Mouse (Mus musculus) G1E (cell line): ENCODE measurements around the gene Lfng.

Source experiments
- CTCF ChIP-seq: IDR thresholded peaks from 2 replicates; pipeline ENCODE4 v1.5.1; 2012; ENCODE audit warnings: low read depth, low read length, inconsistent platforms, mixed read lengths
- GATA1 ChIP-seq: IDR thresholded peaks from 2 replicates; pipeline ENCODE4 v1.6.1; 2012; ENCODE audit warnings: borderline replicate concordance, low read length, inconsistent platforms, mixed read lengths

DNA sequence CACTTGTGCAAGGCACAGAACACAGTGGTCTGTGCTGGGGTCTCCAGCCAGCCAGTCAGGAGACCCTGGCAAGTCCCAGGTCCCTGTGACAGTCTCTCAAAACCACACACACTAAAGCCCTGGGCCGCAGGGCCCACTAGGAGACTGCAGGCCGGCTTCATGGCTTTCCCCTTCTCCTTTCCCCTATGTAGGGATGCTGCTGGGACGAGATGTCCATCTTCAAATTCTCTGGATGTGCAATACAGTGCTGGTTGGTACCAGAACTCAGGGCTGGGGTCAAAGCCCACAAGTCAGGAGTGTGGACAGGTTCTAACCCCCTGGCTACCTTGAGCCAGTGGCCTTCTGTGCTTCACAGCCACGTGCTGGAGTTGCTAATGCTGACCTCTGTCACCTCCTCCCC lies 40.8 kb upstream of the Lfng start:
- no peak for TF ChIP-seq GATA1
- no peak for TF ChIP-seq CTCF
